Mouse (Mus musculus): ENCODE measurements around the gene Grin3a. TPM values are rescaled to one million over a fixed set of nuclear protein-coding genes. Genes with fewer than 3 reads are reported as not detected.

Grin3a gene
- polyA plus RNA-seq, 1 experiment, result 0.05 TPM

GRCm38 (mm10) chr4:49688594-49689288, 156.8 kb downstream of the Grin3a start:
- H3K36me3 ChIP-seq (ENCODE audit: control insufficient read depth, insufficient read depth, low read length), result no peaks in the 10 kb centered on the region
- no peaks in the 10 kb centered on the region for H3K27me3 ChIP-seq (ENCODE audit: control insufficient read depth, insufficient read depth, low read length)
- 29% methylated on average over 9 of the region's 9 CpGs for WGBS
- peak; percentile 8 for DNase-seq
- no peak overlapping the region for H3K4me3 ChIP-seq (ENCODE audit: control insufficient read depth, insufficient read depth, low read length)
- H3K4me1 ChIP-seq (replicated peaks; ENCODE audit: control insufficient read depth, insufficient read depth, low read length), result no peaks in the 10 kb centered on the region
- no peak overlapping the region for H3K27ac ChIP-seq (ENCODE audit: control insufficient read depth, insufficient read depth, low read length)
- no peak for TF ChIP-seq CTCF (IDR thresholded peaks at IDR 0.05; ENCODE audit: borderline replicate concordance, control insufficient read depth, extremely low read depth, insufficient read depth, low read length, poor library complexity)
- TF ChIP-seq POLR2A (IDR thresholded peaks at IDR 0.05; ENCODE audit: control insufficient read depth, extremely low read depth, insufficient read depth, low read length, poor library complexity), result no peak

GRCm38 (mm10) chr4:49681812-49682211, 163.7 kb downstream of the Grin3a start, which contains the start of gene Ppp3r2:
Ppp3r2 (minus strand) TSS chr4:49682024.
- Histone ChIP-seq H3K4me3 (ENCODE audit: control insufficient read depth, insufficient read depth, low read length) (no peak within 1 kb of the TSS), H3K4me1 (replicated peaks; ENCODE audit: control insufficient read depth, insufficient read depth, low read length) (no peaks in the 10 kb centered on the region), H3K27ac (ENCODE audit: control insufficient read depth, insufficient read depth, low read length) (no peak within 1 kb of the TSS), H3K36me3 (ENCODE audit: control insufficient read depth, insufficient read depth, low read length) (no peaks in the 10 kb centered on the region), H3K27me3 (ENCODE audit: control insufficient read depth, insufficient read depth, low read length) (no peaks in the 10 kb centered on the region)
- DNase-seq, result no peak
- 87% methylated on average over 13 of the region's 13 CpGs for WGBS
- no peak for TF ChIP-seq CTCF (IDR thresholded peaks at IDR 0.05; ENCODE audit: borderline replicate concordance, control insufficient read depth, extremely low read depth, insufficient read depth, low read length, poor library complexity)
- TF ChIP-seq POLR2A (IDR thresholded peaks at IDR 0.05; ENCODE audit: control insufficient read depth, extremely low read depth, insufficient read depth, low read length, poor library complexity), result no peak

GRCm38 (mm10) chr4:49680171-49680875, 165.2 kb downstream of the Grin3a start:
- DNase-seq, result no peak
- Histone ChIP-seq H3K27me3 (ENCODE audit: control insufficient read depth, insufficient read depth, low read length) (no peaks in the 10 kb centered on the region), H3K27ac (ENCODE audit: control insufficient read depth, insufficient read depth, low read length) (no peak overlapping the region), H3K36me3 (ENCODE audit: control insufficient read depth, insufficient read depth, low read length) (no peaks in the 10 kb centered on the region), H3K4me3 (ENCODE audit: control insufficient read depth, insufficient read depth, low read length) (no peak overlapping the region), H3K4me1 (replicated peaks; ENCODE audit: control insufficient read depth, insufficient read depth, low read length) (no peaks in the 10 kb centered on the region)
- WGBS, result 96% methylated on average over 11 of the region's 11 CpGs
- no peak for TF ChIP-seq POLR2A (IDR thresholded peaks at IDR 0.05; ENCODE audit: control insufficient read depth, extremely low read depth, insufficient read depth, low read length, poor library complexity)
- TF ChIP-seq CTCF (IDR thresholded peaks at IDR 0.05; ENCODE audit: borderline replicate concordance, control insufficient read depth, extremely low read depth, insufficient read depth, low read length, poor library complexity), result no peak

- DNase-seq, result no peak
- Histone ChIP-seq H3K4me1 (replicated peaks; ENCODE audit: control insufficient read depth, insufficient read depth, low read length) (no peaks in the 10 kb centered on the region), H3K4me3 (ENCODE audit: control insufficient read depth, insufficient read depth, low read length) (no peak overlapping the region), H3K27ac (ENCODE audit: control insufficient read depth, insufficient read depth, low read length) (no peak overlapping the region), H3K27me3 (ENCODE audit: control insufficient read depth, insufficient read depth, low read length) (no peaks in the 10 kb centered on the region), H3K36me3 (ENCODE audit: control insufficient read depth, insufficient read depth, low read length) (no peaks in the 10 kb centered on the region)
- TF ChIP-seq POLR2A (IDR thresholded peaks at IDR 0.05; ENCODE audit: control insufficient read depth, extremely low read depth, insufficient read depth, low read length, poor library complexity), result no peak
- TF ChIP-seq CTCF (IDR thresholded peaks at IDR 0.05; ENCODE audit: borderline replicate concordance, control insufficient read depth, extremely low read depth, insufficient read depth, low read length, poor library complexity), result no peak
- 76% methylated on average over 7 of the region's 7 CpGs for WGBS
These were observed 168.8 kb downstream of the Grin3a start for GRCm38 (mm10) chr4:49676790-49677189.

GRCm38 (mm10) chr4:49676071-49676470, 169.5 kb downstream of the Grin3a start:
- Histone ChIP-seq H3K27ac (ENCODE audit: control insufficient read depth, insufficient read depth, low read length) (no peak overlapping the region), H3K4me3 (ENCODE audit: control insufficient read depth, insufficient read depth, low read length) (no peak overlapping the region), H3K4me1 (replicated peaks; ENCODE audit: control insufficient read depth, insufficient read depth, low read length) (no peaks in the 10 kb centered on the region), H3K27me3 (ENCODE audit: control insufficient read depth, insufficient read depth, low read length) (no peaks in the 10 kb centered on the region), H3K36me3 (ENCODE audit: control insufficient read depth, insufficient read depth, low read length) (no peaks in the 10 kb centered on the region)
- DNase-seq, result no peak
- TF ChIP-seq POLR2A (IDR thresholded peaks at IDR 0.05; ENCODE audit: control insufficient read depth, extremely low read depth, insufficient read depth, low read length, poor library complexity), result no peak
- no peak for TF ChIP-seq CTCF (IDR thresholded peaks at IDR 0.05; ENCODE audit: borderline replicate concordance, control insufficient read depth, extremely low read depth, insufficient read depth, low read length, poor library complexity)
- WGBS, result 93% methylated on average over 6 of the region's 6 CpGs

GRCm38 (mm10) chr4:49664850-49665249, 180.7 kb downstream of the Grin3a start:
- no peaks in the 10 kb centered on the region for H3K27me3 ChIP-seq (ENCODE audit: control insufficient read depth, insufficient read depth, low read length)
- H3K4me3 ChIP-seq (ENCODE audit: control insufficient read depth, insufficient read depth, low read length), result no peak overlapping the region
- no peak for DNase-seq
- no peak overlapping the region for H3K27ac ChIP-seq (ENCODE audit: control insufficient read depth, insufficient read depth, low read length)
- no peak for TF ChIP-seq CTCF (IDR thresholded peaks at IDR 0.05; ENCODE audit: borderline replicate concordance, control insufficient read depth, extremely low read depth, insufficient read depth, low read length, poor library complexity)
- TF ChIP-seq POLR2A (IDR thresholded peaks at IDR 0.05; ENCODE audit: control insufficient read depth, extremely low read depth, insufficient read depth, low read length, poor library complexity), result no peak
- no peaks in the 10 kb centered on the region for H3K4me1 ChIP-seq (replicated peaks; ENCODE audit: control insufficient read depth, insufficient read depth, low read length)
- peaks cover 13% of the 10 kb centered on the region for H3K36me3 ChIP-seq (ENCODE audit: control insufficient read depth, insufficient read depth, low read length)
- WGBS, result 90% methylated on average over 5 of the region's 5 CpGs
